Mouse (Mus musculus): ENCODE results near the gene Lsm6. TPM values are rescaled to one million over a fixed set of nuclear protein-coding genes. Genes with fewer than 3 reads are reported as not detected.

Gene Lsm6
- polyA plus RNA-seq (2012; ENCODE audit: insufficient read depth, insufficient read length, missing spikeins), result 37.2 and 39.7 TPM in 2 replicates

- Histone ChIP-seq H3K4me3 (ENCODE audit: insufficient read depth, low read length) (peak within 1 kb of the TSS; percentile 95), H3K4me1 (ENCODE audit: control insufficient read depth, insufficient read depth, low read length) (peaks cover 15% of the 10 kb centered on the region), H3K27ac (ENCODE audit: insufficient read depth, low read depth, low read length) (peak within 1 kb of the TSS; percentile 91)
- no peak for TF ChIP-seq POLR2A (IDR thresholded peaks at IDR 0.05; ENCODE audit: borderline replicate concordance, low read depth, low read length)
- TF ChIP-seq CTCF (IDR thresholded peaks at IDR 0.05; ENCODE audit: low read depth, low read length), result no peak
These were observed at the start of gene Lsm6 for GRCm38 (mm10) chr8:78820673-78821310. Gene Lsm6, minus strand, starts transcription at chr8:78821140.

DNA sequence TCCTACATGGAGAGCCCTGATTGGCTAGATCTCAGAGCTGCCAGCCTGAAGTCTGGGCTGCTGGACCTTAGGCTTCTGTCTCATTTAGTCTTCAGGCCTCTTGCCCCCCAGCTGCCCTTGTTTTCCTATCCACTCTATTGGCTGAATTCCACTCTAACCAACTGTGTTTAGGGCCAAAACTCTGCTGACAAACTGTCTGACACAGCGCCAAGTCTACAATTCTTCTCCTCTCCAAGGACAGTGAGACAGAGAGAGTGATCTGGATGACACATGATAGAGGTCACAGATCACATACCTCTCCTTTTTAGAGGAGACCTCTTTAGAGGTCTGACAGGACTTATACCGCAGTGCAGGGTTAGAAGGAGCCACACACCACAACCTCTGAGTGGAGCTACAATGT is 46.1 kb upstream of the Lsm6 start:
- Histone ChIP-seq H3K27ac (ENCODE audit: insufficient read depth, low read depth, low read length) (no peak overlapping the region), H3K4me3 (ENCODE audit: insufficient read depth, low read length) (no peak overlapping the region), H3K4me1 (ENCODE audit: control insufficient read depth, insufficient read depth, low read length) (no peaks in the 10 kb centered on the region)
- TF ChIP-seq CTCF (IDR thresholded peaks at IDR 0.05; ENCODE audit: low read depth, low read length) (no peak), POLR2A (IDR thresholded peaks at IDR 0.05; ENCODE audit: borderline replicate concordance, low read depth, low read length) (no peak)

DNA sequence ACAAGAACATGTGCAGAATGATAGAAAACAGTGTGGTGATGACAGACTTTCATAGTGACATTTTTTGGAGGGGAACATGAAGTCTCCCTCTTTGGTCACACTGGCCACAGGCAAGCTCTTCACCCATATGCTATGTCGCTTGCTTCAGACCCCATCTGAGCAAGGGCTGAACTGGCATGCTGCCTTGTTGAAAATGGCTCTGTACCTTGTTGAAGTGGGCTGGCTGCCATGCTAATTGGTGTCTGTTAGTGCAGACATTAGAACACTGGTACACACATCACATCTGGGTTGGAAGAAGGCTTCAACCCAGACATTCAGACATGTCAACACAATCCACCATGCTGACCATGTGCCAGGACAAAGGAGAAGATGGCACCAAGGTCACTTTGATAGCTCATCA is 42.1 kb upstream of the Lsm6 start:
- no peak overlapping the region for H3K27ac ChIP-seq (ENCODE audit: insufficient read depth, low read depth, low read length)
- TF ChIP-seq POLR2A (IDR thresholded peaks at IDR 0.05; ENCODE audit: borderline replicate concordance, low read depth, low read length) (no peak), CTCF (IDR thresholded peaks at IDR 0.05; ENCODE audit: low read depth, low read length) (no peak)
- no peaks in the 10 kb centered on the region for H3K4me1 ChIP-seq (ENCODE audit: control insufficient read depth, insufficient read depth, low read length)
- no peak overlapping the region for H3K4me3 ChIP-seq (ENCODE audit: insufficient read depth, low read length)

- H3K27ac ChIP-seq (ENCODE audit: insufficient read depth, low read depth, low read length), result no peak overlapping the region
- no peak overlapping the region for H3K4me3 ChIP-seq (ENCODE audit: insufficient read depth, low read length)
- H3K4me1 ChIP-seq (ENCODE audit: control insufficient read depth, insufficient read depth, low read length), result no peaks in the 10 kb centered on the region
- TF ChIP-seq POLR2A (IDR thresholded peaks at IDR 0.05; ENCODE audit: borderline replicate concordance, low read depth, low read length), result no peak
- TF ChIP-seq CTCF (IDR thresholded peaks at IDR 0.05; ENCODE audit: low read depth, low read length), result no peak
These were observed 41.1 kb upstream of the Lsm6 start for GRCm38 (mm10) chr8:78862046-78862445.

DNA sequence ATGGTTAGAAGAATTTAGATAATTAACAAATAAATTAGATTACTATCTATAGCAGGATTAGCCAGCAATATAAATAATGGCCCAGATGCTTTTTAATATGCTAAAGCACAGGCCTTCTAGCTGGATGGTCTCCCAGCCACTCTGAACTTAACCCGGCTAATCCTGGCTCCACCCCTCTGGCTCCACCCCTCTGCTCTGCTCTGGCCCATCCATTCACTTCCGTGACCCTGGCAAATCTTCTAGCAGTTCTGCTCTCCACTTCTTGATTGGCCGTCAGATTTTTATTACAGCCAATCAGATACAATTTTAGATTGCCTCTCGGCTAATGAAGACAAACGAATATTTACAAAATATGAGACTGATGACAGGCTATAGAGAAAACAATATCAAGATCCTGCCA is 39.8 kb upstream of the Lsm6 start:
- Histone ChIP-seq H3K4me3 (ENCODE audit: insufficient read depth, low read length) (no peak overlapping the region), H3K27ac (ENCODE audit: insufficient read depth, low read depth, low read length) (no peak overlapping the region), H3K4me1 (ENCODE audit: control insufficient read depth, insufficient read depth, low read length) (no peaks in the 10 kb centered on the region)
- TF ChIP-seq POLR2A (IDR thresholded peaks at IDR 0.05; ENCODE audit: borderline replicate concordance, low read depth, low read length) (no peak), CTCF (IDR thresholded peaks at IDR 0.05; ENCODE audit: low read depth, low read length) (no peak)

GRCm38 (mm10) chr8:78857421-78857820 is 36.5 kb upstream of the Lsm6 start:
- Histone ChIP-seq H3K4me3 (ENCODE audit: insufficient read depth, low read length) (no peak overlapping the region), H3K27ac (ENCODE audit: insufficient read depth, low read depth, low read length) (no peak overlapping the region), H3K4me1 (ENCODE audit: control insufficient read depth, insufficient read depth, low read length) (no peaks in the 10 kb centered on the region)
- TF ChIP-seq CTCF (IDR thresholded peaks at IDR 0.05; ENCODE audit: low read depth, low read length), result no peak
- no peak for TF ChIP-seq POLR2A (IDR thresholded peaks at IDR 0.05; ENCODE audit: borderline replicate concordance, low read depth, low read length)

DNA sequence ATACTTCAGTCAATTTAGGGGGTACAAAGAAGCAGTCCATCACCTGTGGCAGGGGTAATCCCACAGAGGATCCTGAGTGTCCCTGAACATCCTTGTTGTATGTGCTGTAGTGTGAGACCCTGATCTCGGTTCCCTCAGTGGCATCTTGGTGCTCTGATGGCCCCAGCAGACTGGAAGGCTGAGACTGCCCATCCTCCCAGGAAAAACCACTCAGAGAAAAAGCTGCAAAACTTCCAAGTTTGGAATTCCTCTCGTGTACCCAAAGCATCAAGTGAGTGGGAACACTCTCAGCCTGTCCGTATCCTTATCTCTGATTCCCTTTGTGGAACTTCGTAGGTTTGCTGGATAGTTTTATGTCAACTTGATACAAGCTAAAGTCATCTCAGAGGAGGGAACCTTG is 31.3 kb upstream of the Lsm6 start:
- TF ChIP-seq POLR2A (IDR thresholded peaks at IDR 0.05; ENCODE audit: borderline replicate concordance, low read depth, low read length) (no peak), CTCF (IDR thresholded peaks at IDR 0.05; ENCODE audit: low read depth, low read length) (no peak)

GRCm38 (mm10) chr8:78847240-78847639 is 26.3 kb upstream of the Lsm6 start:
- H3K4me1 ChIP-seq (ENCODE audit: control insufficient read depth, insufficient read depth, low read length), result no peaks in the 10 kb centered on the region

More for the DNA sequence above, 31.3 kb upstream of the Lsm6 start:
- no peaks in the 10 kb centered on the region for H3K4me1 ChIP-seq (ENCODE audit: control insufficient read depth, insufficient read depth, low read length)
- H3K27ac ChIP-seq (ENCODE audit: insufficient read depth, low read depth, low read length), result no peak overlapping the region
- H3K4me3 ChIP-seq (ENCODE audit: insufficient read depth, low read length), result no peak overlapping the region

GRCm38 (mm10) chr8:78844559-78844958 is 23.6 kb upstream of the Lsm6 start:
- H3K4me3 ChIP-seq (ENCODE audit: insufficient read depth, low read length), result no peak overlapping the region
- H3K27ac ChIP-seq (ENCODE audit: insufficient read depth, low read depth, low read length), result no peak overlapping the region
- no peak for TF ChIP-seq CTCF (IDR thresholded peaks at IDR 0.05; ENCODE audit: low read depth, low read length)
- no peak for TF ChIP-seq POLR2A (IDR thresholded peaks at IDR 0.05; ENCODE audit: borderline replicate concordance, low read depth, low read length)
- no peaks in the 10 kb centered on the region for H3K4me1 ChIP-seq (ENCODE audit: control insufficient read depth, insufficient read depth, low read length)

More at GRCm38 (mm10) chr8:78847240-78847639, 26.3 kb upstream of the Lsm6 start:
- Histone ChIP-seq H3K4me3 (ENCODE audit: insufficient read depth, low read length) (no peak overlapping the region), H3K27ac (ENCODE audit: insufficient read depth, low read depth, low read length) (no peak overlapping the region)
- TF ChIP-seq POLR2A (IDR thresholded peaks at IDR 0.05; ENCODE audit: borderline replicate concordance, low read depth, low read length) (no peak), CTCF (IDR thresholded peaks at IDR 0.05; ENCODE audit: low read depth, low read length) (no peak)

- peaks cover 2% of the 10 kb centered on the region; the same call in 1 of the 2 replicates for H3K4me1 ChIP-seq (ENCODE audit: control insufficient read depth, insufficient read depth, low read length)
- H3K4me3 ChIP-seq (ENCODE audit: insufficient read depth, low read length), result no peak overlapping the region
- no peak overlapping the region for H3K27ac ChIP-seq (ENCODE audit: insufficient read depth, low read depth, low read length)
- TF ChIP-seq CTCF (IDR thresholded peaks at IDR 0.05; ENCODE audit: low read depth, low read length), result no peak
- no peak for TF ChIP-seq POLR2A (IDR thresholded peaks at IDR 0.05; ENCODE audit: borderline replicate concordance, low read depth, low read length)
These were observed 17.9 kb upstream of the Lsm6 start for GRCm38 (mm10) chr8:78838656-78839413.
